In the genomic region with DNA sequence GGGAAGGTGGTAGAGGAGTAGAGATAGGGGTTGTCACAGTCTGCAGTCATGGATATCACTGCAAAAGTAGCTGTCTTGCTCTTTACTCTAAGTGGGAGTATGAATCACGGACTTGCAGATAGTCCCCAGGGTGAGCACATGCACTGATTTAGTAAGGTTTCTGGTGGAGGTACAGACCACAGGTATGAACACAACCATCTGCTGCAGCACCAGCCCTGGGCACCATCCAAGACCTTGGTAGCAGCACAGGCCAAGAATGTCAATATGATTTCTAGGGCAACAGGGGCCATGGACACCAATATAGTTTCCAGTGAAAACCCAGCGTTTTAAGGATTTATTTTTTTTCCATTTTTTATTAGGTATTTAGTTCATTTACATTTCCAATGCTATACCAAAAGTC, we compare ENCODE assay signal across 21 mouse cellular contexts.
DNase-seq lines count a peak whose midpoint lies in the region; ATAC-seq lines count a peak whose summit lies in the region.
"Had no signal": no experiment of that assay in that cellular context is flagged by ENCODE, and none has a peak within 500 bp of the region (broad histone marks: within the 10 kb centered on the region; RNA-seq: fewer than 3 reads in every experiment).

No protein-coding gene starts in this region.

- 88% methylated on average over 2 of the region's 2 CpGs for WGBS in midbrain, embryonic 11.5 days

- no peaks in the 10 kb centered on the region for H3K4me1 ChIP-seq in midbrain, embryonic 11.5 days (ENCODE audit: control insufficient read depth, insufficient read depth, low read length)
- H3K4me1 ChIP-seq: embryonic facial prominence, embryonic 13.5 days; forebrain, embryonic 12.5 days; heart, embryonic 12.5 days; hindbrain, embryonic 10.5 days; intestine, embryonic 15.5 days had no signal

- ATAC-seq in cerebellum, adult (ENCODE audit: insufficient number of reproducible peaks, low FRiP score, low TSS enrichment), result peak; percentile 88
- no peak for ATAC-seq in midbrain, embryonic 11.5 days (ENCODE audit: low FRiP score)
- ATAC-seq: CD4-positive, CD25-positive, alpha-beta regulatory T cell, adult 4 months; forebrain, embryonic 16.5 days; intestine, embryonic 15.5 days had no signal

- H3K4me3 ChIP-seq in midbrain, embryonic 11.5 days (ENCODE audit: low read depth, low read length), result no peak overlapping the region
- H3K4me3 ChIP-seq: embryonic facial prominence, embryonic 13.5 days; forebrain, embryonic 12.5 days; gastrocnemius, adult 2 months; heart, embryonic 12.5 days; hindbrain, embryonic 10.5 days; intestine, embryonic 15.5 days had no signal

- H3K27me3 ChIP-seq in midbrain, embryonic 11.5 days (ENCODE audit: control insufficient read depth, insufficient read depth, low read length), result no peaks in the 10 kb centered on the region
- H3K27me3 ChIP-seq: embryonic facial prominence, embryonic 13.5 days; forebrain, embryonic 12.5 days; heart, embryonic 12.5 days; intestine, embryonic 15.5 days had no signal

- no peak overlapping the region for H3K9ac ChIP-seq in midbrain, embryonic 11.5 days (ENCODE audit: low read length)
- H3K9ac ChIP-seq: embryonic facial prominence, embryonic 13.5 days; forebrain, embryonic 12.5 days; heart, embryonic 12.5 days; hindbrain, embryonic 14.5 days; intestine, embryonic 15.5 days had no signal

- no peaks in the 10 kb centered on the region for H3K9me3 ChIP-seq in midbrain, embryonic 11.5 days (ENCODE audit: control insufficient read depth, low read length)
- H3K9me3 ChIP-seq: embryonic facial prominence, embryonic 13.5 days; forebrain, embryonic 12.5 days; G1E; heart, embryonic 12.5 days; hindbrain, embryonic 10.5 days; intestine, embryonic 15.5 days had no signal

- DNase-seq in cerebellum, postnatal 4 days (ENCODE audit: low spot score in 2 of 2), result no peak
- peak; percentile 74 for DNase-seq in cerebellum, adult 9-10 months
- peak; percentile 79 to 89 for DNase-seq in cerebellum, postnatal 25 days
- DNase-seq in adrenal gland, postnatal 14 days, result no peak
- DNase-seq in right cerebral cortex, postnatal 25 days, result no peak
- no peak for DNase-seq in midbrain, embryonic 11.5 days (ENCODE audit: low spot score, missing footprints)
- DNase-seq: adrenal gland, adult 8-10 months; B cell, adult 2 months; gastrocnemius, adult 2 months; gastrocnemius, postnatal 25 days; kidney, adult 18-20 months had no signal

- no peak overlapping the region for H3K4me2 ChIP-seq in midbrain, embryonic 11.5 days
- H3K4me2 ChIP-seq: embryonic facial prominence, embryonic 13.5 days; forebrain, embryonic 12.5 days; heart, embryonic 12.5 days; hindbrain, embryonic 14.5 days; intestine, embryonic 15.5 days had no signal

- H3K36me3 ChIP-seq in midbrain, embryonic 11.5 days (ENCODE audit: control insufficient read depth, insufficient read depth, low read length), result no peaks in the 10 kb centered on the region
- H3K36me3 ChIP-seq: embryonic facial prominence, embryonic 13.5 days; forebrain, embryonic 12.5 days; G1E; heart, embryonic 12.5 days; hindbrain, embryonic 10.5 days; intestine, embryonic 15.5 days had no signal

- no peak overlapping the region for H3K27ac ChIP-seq in midbrain, embryonic 11.5 days (ENCODE audit: low read depth, low read length)
- H3K27ac ChIP-seq: embryonic facial prominence, embryonic 13.5 days; forebrain, embryonic 12.5 days; gastrocnemius, adult 2 months; hindbrain, embryonic 10.5 days; hindbrain, embryonic 14.5 days; intestine, embryonic 15.5 days had no signal

Comparison
In these comparisons a context has a peak if more than half of its experiments do, and no peak if none do; other contexts are left out.
1. DNase-seq: peak in cerebellum, adult 9-10 months (single experiment) and cerebellum, postnatal 25 days (2 of 2); none in cerebellum, postnatal 4 days (0 of 2), adrenal gland, postnatal 14 days (single experiment), right cerebral cortex, postnatal 25 days (single experiment) and midbrain, embryonic 11.5 days (single experiment).